Mouse (Mus musculus) limb, embryonic 14.5 days (tissue): ENCODE measurements at regions not wholly inside any gene's neighbourhood (a gene's known extent, or its start where the extent isn't known, plus 50 kb on each side); places are given as distances from the start of the nearest gene placed in this dataset.

Experiments
- ATAC-seq: fragments of 200-750 bp; cut with Nextera tagmentation; 2 replicates; pipeline ENCODE4 v1.8.0; 2017; ENCODE audit warnings: low read depth, moderate number of reproducible peaks, moderate TSS enrichment; ENCODE audit not compliant: low FRiP score
- DNase-seq: peaks from one replicate; pipeline ENCODE4 v3.0.0-alpha.2; 2015; ENCODE audit warnings: low spot score
- H3K27ac ChIP-seq: fragments of 300-500 bp; sonication (generic); replicated peaks from 2 replicates; pipeline ENCODE4 v1.5.1; 2014; ENCODE audit warnings: low read depth, mild to moderate bottlenecking, low read length, moderate library complexity, mixed read lengths
- H3K27me3 ChIP-seq: fragments of 300-500 bp; sonication (generic); 2 replicates; pipeline ENCODE4 v1.6.1; 2014; ENCODE audit warnings: low read length, mixed read lengths; ENCODE audit not compliant: control insufficient read depth, insufficient read depth
- H3K36me3 ChIP-seq: fragments of 300-500 bp; sonication (generic); 2 replicates; pipeline ENCODE4 v1.6.1; 2014; ENCODE audit warnings: mild to moderate bottlenecking, low read length, moderate library complexity, mixed read lengths; ENCODE audit not compliant: control insufficient read depth, insufficient read depth
- H3K4me1 ChIP-seq: fragments of 300-500 bp; sonication (generic); 2 replicates; pipeline ENCODE4 v1.6.1; 2014; ENCODE audit warnings: antibody characterized with exemption, low read length, mixed read lengths; ENCODE audit not compliant: control insufficient read depth, insufficient read depth
- H3K4me2 ChIP-seq: fragments of 300-500 bp; sonication (generic); replicated peaks from 2 replicates; pipeline ENCODE4 v1.6.1; 2014; ENCODE audit warnings: low read depth, mild to moderate bottlenecking, low read length, moderate library complexity; ENCODE audit not compliant: severe bottlenecking
- H3K4me3 ChIP-seq: fragments of 300-500 bp; sonication (generic); replicated peaks from 2 replicates; pipeline ENCODE4 v1.5.1; 2014; ENCODE audit warnings: low read length
- H3K9ac ChIP-seq: fragments of 300-500 bp; sonication (generic); 2 replicates; pipeline ENCODE4 v1.6.1; 2014; ENCODE audit warnings: mild to moderate bottlenecking, low read depth, low read length, moderate library complexity; ENCODE audit not compliant: severe bottlenecking
- H3K9me3 ChIP-seq: fragments of 300-500 bp; sonication (generic); 2 replicates; pipeline ENCODE4 v1.6.1; 2016; ENCODE audit warnings: low read length; ENCODE audit not compliant: control insufficient read depth
- POLR2A ChIP-seq: fragments of 200-500 bp; IDR thresholded peaks from 2 replicates; pipeline ENCODE4 v1.8.0; 2012; ENCODE audit warnings: inconsistent platforms, mild to moderate bottlenecking, moderate library complexity, borderline replicate concordance; ENCODE audit not compliant: insufficient read depth, insufficient read length; ENCODE audit errors: extremely low read depth
- WGBS: fragments of 180-500 bp; shearing (Covaris S2); extraction: QIAGEN DNeasy Blood & Tissue Kit; methylation state at CpG from one replicate; pipeline ENCODE4 v1.1.7; 2014; 5-methylcytosine and 5-hydroxymethylcytosine counted together

- no peak for ATAC-seq
- no peaks in the 10 kb centered on the region for H3K36me3 ChIP-seq
- H3K27me3 ChIP-seq: no peaks in the 10 kb centered on the region
- H3K9ac ChIP-seq: no peak overlapping the region
- no peak overlapping the region for H3K4me2 ChIP-seq
- H3K9me3 ChIP-seq: no peaks in the 10 kb centered on the region
- peaks cover 4% of the 10 kb centered on the region; the same call in 1 of the 2 replicates for H3K4me1 ChIP-seq
- H3K27ac ChIP-seq: no peak overlapping the region
- H3K4me3 ChIP-seq: no peak overlapping the region
- no peak for TF ChIP-seq POLR2A
- DNase-seq: no peak
Measured at GRCm38 (mm10) chr2:106498735-106499134, 194.3 kb upstream of the Mpped2 start.

DNA sequence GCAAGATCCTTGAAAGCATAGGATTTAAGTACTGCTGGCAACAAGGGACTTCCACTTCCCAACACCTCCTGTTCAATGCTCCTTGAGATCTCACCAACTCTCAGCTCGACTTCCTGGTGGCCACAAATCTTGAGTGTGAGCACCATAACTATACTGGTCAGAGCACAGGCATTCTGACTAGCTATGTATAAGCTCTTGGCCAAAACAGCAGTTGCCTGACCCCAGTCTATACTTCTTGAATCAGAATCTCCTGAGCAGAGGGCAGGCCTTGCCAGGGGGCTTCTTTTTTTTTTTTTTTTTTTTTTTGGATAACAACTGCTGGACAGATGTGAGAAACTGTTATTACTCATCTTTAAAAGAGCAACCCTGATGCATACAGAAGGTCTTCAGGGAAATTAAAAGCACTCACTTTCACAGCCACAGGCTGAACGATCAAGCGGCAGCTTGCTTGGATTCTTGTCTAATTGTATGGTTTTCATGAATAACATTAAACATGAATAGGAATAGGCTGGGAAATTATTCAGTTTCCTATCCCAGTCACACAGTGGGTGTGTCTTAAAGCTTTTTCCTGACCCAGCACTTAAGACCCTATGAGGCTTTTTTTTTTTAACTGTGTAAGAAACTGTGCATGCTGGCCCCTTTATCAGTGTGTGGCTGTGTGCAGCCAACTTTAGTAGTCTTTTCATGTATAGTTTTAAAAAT, 193.7 kb upstream of the Mpped2 start:
- no peak overlapping the region for H3K4me3 ChIP-seq
- DNase-seq (no peak), ATAC-seq (no peak)
- H3K36me3 ChIP-seq: no peaks in the 10 kb centered on the region
- no peak overlapping the region for H3K9ac ChIP-seq
- H3K4me1 ChIP-seq: peaks cover 4% of the 10 kb centered on the region; the same call in 1 of the 2 replicates
- H3K4me2 ChIP-seq: no peak overlapping the region
- H3K9me3 ChIP-seq: no peaks in the 10 kb centered on the region
- WGBS: 37% methylated on average over 3 of the region's 3 CpGs
- no peak for TF ChIP-seq POLR2A
- no peak overlapping the region for H3K27ac ChIP-seq
- H3K27me3 ChIP-seq: no peaks in the 10 kb centered on the region

GRCm38 (mm10) chr2:106504933-106505420, 188.1 kb upstream of the Mpped2 start:
- H3K4me1 ChIP-seq: no peaks in the 10 kb centered on the region
- no peak overlapping the region for H3K27ac ChIP-seq
- no peaks in the 10 kb centered on the region for H3K36me3 ChIP-seq
- no peak for DNase-seq
- 88% methylated on average over 1 of the region's 1 CpGs for WGBS
- H3K27me3 ChIP-seq: no peaks in the 10 kb centered on the region
- no peak for TF ChIP-seq POLR2A
- H3K4me3 ChIP-seq: no peak overlapping the region
- no peak for ATAC-seq
- H3K9ac ChIP-seq: no peak overlapping the region
- no peaks in the 10 kb centered on the region for H3K9me3 ChIP-seq
- H3K4me2 ChIP-seq: no peak overlapping the region

DNA sequence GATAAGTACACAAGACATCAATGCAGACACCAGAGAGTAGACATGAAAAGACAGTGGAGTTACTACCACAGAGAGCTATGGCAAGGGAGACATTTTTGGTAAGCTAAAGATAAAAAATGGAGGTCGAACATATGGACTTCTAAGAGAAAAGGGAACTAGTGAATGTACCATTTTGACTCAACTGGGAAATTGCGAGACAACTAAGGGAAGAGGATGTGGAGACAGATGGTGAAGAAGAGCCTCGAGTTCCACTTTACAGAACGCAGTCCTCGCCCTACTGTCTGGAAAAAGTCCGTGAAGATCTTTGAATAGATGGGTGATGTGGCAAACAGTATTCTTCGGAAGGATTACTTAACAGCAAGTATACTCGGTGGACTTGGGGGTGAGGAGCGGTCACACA, 181.2 kb upstream of the Mpped2 start:
- ATAC-seq (no peak), DNase-seq (no peak)
- H3K36me3 ChIP-seq: no peaks in the 10 kb centered on the region
- no peak overlapping the region for H3K9ac ChIP-seq
- no peak overlapping the region for H3K27ac ChIP-seq
- no peak overlapping the region for H3K4me3 ChIP-seq
- no peaks in the 10 kb centered on the region for H3K9me3 ChIP-seq
- no peak overlapping the region for H3K4me2 ChIP-seq
- no peak for TF ChIP-seq POLR2A
- WGBS: 86% methylated on average over 9 of the region's 9 CpGs
- no peaks in the 10 kb centered on the region for H3K27me3 ChIP-seq
- H3K4me1 ChIP-seq: no peaks in the 10 kb centered on the region

DNA sequence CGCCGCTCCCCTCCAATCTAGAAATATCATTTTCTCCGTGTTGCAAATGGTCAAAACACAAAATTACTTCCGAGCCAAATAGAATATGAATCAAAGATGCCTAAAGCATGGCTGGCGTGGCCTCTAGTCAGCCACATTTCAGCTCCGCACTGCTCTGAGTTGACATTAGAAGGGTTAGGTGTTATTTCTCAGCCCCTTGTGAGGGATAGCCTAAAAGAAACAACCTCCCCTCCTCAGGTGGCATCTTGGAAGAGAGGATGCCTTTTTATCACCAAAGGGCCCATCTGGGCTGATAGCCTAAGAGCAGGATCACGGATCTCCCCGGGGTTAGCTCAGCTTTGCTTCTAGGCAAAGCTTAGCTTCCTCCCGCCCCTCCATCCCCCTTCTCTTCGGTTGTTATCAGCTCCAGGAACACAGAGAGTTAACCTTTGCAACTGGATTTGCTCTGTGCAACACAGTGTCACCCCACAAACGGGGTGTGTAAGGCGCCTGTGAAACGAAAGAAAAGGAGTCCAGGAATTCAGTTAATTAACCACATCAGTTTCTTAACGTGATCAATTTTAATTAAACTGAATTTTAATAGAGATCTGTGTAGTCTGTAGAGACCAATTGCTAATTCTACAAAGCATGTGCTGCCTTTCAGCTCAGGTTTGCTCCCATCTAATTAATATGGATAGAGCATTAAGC, 180.6 kb upstream of the Mpped2 start:
- Histone ChIP-seq H3K9ac (no peak overlapping the region), H3K4me3 (no peak overlapping the region), H3K4me1 (no peaks in the 10 kb centered on the region), H3K4me2 (no peak overlapping the region), H3K27me3 (no peaks in the 10 kb centered on the region), H3K9me3 (no peaks in the 10 kb centered on the region), H3K36me3 (no peaks in the 10 kb centered on the region), H3K27ac (no peak overlapping the region)
- ATAC-seq (no peak), DNase-seq (no peak)
- TF ChIP-seq POLR2A: no peak
- 38% methylated on average over 14 of the region's 14 CpGs for WGBS
